Mouse (Mus musculus): ENCODE results near the gene Gata5. TPM values are rescaled to one million over a fixed set of nuclear protein-coding genes. Genes with fewer than 3 reads are reported as not detected.
A peak's percentile ranks its signal among the peaks of the same experiment; 100 is the strongest.

The Gata5 gene
- total and polyA plus RNA-seq, 3 experiments = not detected

DNA sequence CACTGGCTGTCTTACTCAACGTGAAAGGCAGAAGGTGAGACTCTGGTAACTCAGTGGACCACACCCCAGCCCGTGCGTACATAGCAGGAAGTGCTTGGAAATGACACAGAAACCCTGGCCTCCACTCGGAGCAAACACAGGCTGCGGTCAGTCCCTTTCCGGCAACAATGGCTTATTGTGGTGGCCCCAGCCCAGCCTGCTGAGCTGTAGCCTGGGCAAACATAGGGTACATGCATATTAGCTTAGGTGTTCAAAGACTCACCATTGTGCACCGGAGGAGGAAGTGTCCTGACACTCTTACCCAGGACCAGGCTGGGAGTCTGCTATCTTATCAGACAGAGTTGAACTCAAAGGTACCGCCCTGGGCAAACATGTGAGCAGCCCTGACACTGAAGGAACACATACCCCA is 57.6 kb downstream of the Gata5 start:
- H3K4me3 ChIP-seq (ENCODE audit: control insufficient read depth in 1 of 2, insufficient read depth in 1 of 2, low read depth in 2 of 2, low read length in 2 of 2) = peak overlapping the region; percentile 37 to 84
- DNase-seq (ENCODE audit: low read depth, low spot score) = peak; percentile 67
- peaks cover 8% of the 10 kb centered on the region for H3K79me2 ChIP-seq (ENCODE audit: control insufficient read depth, insufficient read depth, low read length, poor library complexity)
- no peaks in the 10 kb centered on the region for H3K9me3 ChIP-seq (replicated peaks; ENCODE audit: insufficient read depth, low read length)
- peak overlapping the region; percentile 13; the same call in 1 of the 2 replicates for H3K27ac ChIP-seq (ENCODE audit: control insufficient read depth, low read depth, low read length)
- H3K36me3 ChIP-seq (ENCODE audit: control insufficient read depth in 1 of 2, insufficient read depth in 2 of 2, low read length in 2 of 2) = peaks cover 0 to 3% of the 10 kb centered on the region in 2 experiments; a peak in 1 of 4 replicates
- TF ChIP-seq CTCF (IDR thresholded peaks at IDR 0.05 in 2 of 3, conservative IDR thresholded peaks at IDR 0.05 in 1 of 3; ENCODE audit: control insufficient read depth in 1 of 3, insufficient read depth in 1 of 3, low read depth in 2 of 3, low read length in 3 of 3, poor library complexity in 1 of 3, severe bottlenecking in 1 of 3) (no peak), BHLHE40 (IDR thresholded peaks at IDR 0.05; ENCODE audit: borderline replicate concordance, low read depth, low read length) (peak; percentile 40; the same call in 1 of the 2 replicates), RAD21 (IDR thresholded peaks at IDR 0.05; ENCODE audit: low read depth, low read length) (no peak), MAFK (IDR thresholded peaks at IDR 0.05; ENCODE audit: borderline replicate concordance, low read depth, low read length) (no peak), NELFE (IDR thresholded peaks at IDR 0.05; ENCODE audit: low read depth, low read length) (0 out of 2 replicates have a peak, but pooled peaks have one; percentile 20), NRF1 (IDR thresholded peaks at IDR 0.05; ENCODE audit: insufficient read depth, low read depth, low read length, poor library complexity, severe bottlenecking) (peak; percentile 9; the same call in 1 of the 2 replicates), HCFC1 (IDR thresholded peaks at IDR 0.05; ENCODE audit: low read depth, low read length) (no peak), GATA1 (IDR thresholded peaks at IDR 0.05; ENCODE audit: low read depth, low read length) (peak; percentile 77), MXI1 (IDR thresholded peaks at IDR 0.05; ENCODE audit: low read depth, low read length) (peak; percentile 45; the same call in 1 of the 2 replicates), EP300 (IDR thresholded peaks at IDR 0.05; ENCODE audit: low read depth in 1 of 2, low read length in 2 of 2) (peak; percentile 50 to 77), RCOR1 (IDR thresholded peaks at IDR 0.05; ENCODE audit: low read depth, low read length) (no peak), ZMIZ1 (IDR thresholded peaks at IDR 0.05; ENCODE audit: low read depth, low read length) (no peak), ZKSCAN1 (IDR thresholded peaks at IDR 0.05; ENCODE audit: low read depth, low read length) (no peak), TCF12 (IDR thresholded peaks at IDR 0.05; ENCODE audit: low read depth, low read length) (peak; percentile 59), SIN3A (IDR thresholded peaks at IDR 0.05; ENCODE audit: low read length) (peak; percentile 59), TBP (IDR thresholded peaks at IDR 0.05; ENCODE audit: low read depth, low read length) (no peak), POLR2A (IDR thresholded peaks at IDR 0.05; ENCODE audit: control insufficient read depth in 1 of 2, insufficient read depth in 1 of 2, low read depth in 1 of 2, low read length in 2 of 2, poor library complexity in 1 of 2) (no peak), UBTF (IDR thresholded peaks at IDR 0.05; ENCODE audit: borderline replicate concordance, insufficient read depth, low read depth, low read length) (no peak), ELF1 (IDR thresholded peaks at IDR 0.05; ENCODE audit: low read depth, low read length) (peak; percentile 60), MYB (IDR thresholded peaks at IDR 0.05; ENCODE audit: low read depth, low read length) (no peak), KAT2A (conservative IDR thresholded peaks at IDR 0.05; ENCODE audit: low read depth, low read length) (no peak), ETS1 (IDR thresholded peaks at IDR 0.05; ENCODE audit: low read depth, low read length) (peak; percentile 65)
- H3K9ac ChIP-seq (ENCODE audit: control insufficient read depth, low read depth, low read length, poor library complexity, severe bottlenecking) = peak overlapping the region; percentile 37
- peaks cover 6 to 21% of the 10 kb centered on the region in 2 experiments for H3K4me1 ChIP-seq (ENCODE audit: control insufficient read depth in 1 of 2, insufficient read depth in 2 of 2, low read length in 2 of 2)
- H3K27me3 ChIP-seq (ENCODE audit: control insufficient read depth in 1 of 2, insufficient read depth in 2 of 2, low read length in 2 of 2) = no peaks in the 10 kb centered on the region; a peak in 1 of 4 replicates

All from MEL (cell line).